Mouse (Mus musculus): ENCODE results near the gene Clcc1.

Clcc1 gene

GRCm38 (mm10) chr3:108702789-108703188 is 49.1 kb downstream of the Clcc1 start:
- DNase-seq, result no peak

- no peak for DNase-seq
Measured at GRCm38 (mm10) chr3:108711296-108711695, 57.6 kb downstream of the Clcc1 start.

GRCm38 (mm10) chr3:108713065-108713675 is 59.5 kb downstream of the Clcc1 start:
- DNase-seq, result no peak

GRCm38 (mm10) chr3:108714837-108715236 is 61.1 kb downstream of the Clcc1 start:
- peak; percentile 46 for DNase-seq

- peak; percentile 40 for DNase-seq
Measured at GRCm38 (mm10) chr3:108717896-108718502, 64.3 kb downstream of the Clcc1 start.

GRCm38 (mm10) chr3:108719357-108719756 is 65.6 kb downstream of the Clcc1 start:
- no peak for DNase-seq

GRCm38 (mm10) chr3:108719761-108720160 is 66.0 kb downstream of the Clcc1 start:
- DNase-seq, result no peak

- DNase-seq, result peak; percentile 62
Measured at GRCm38 (mm10) chr3:108721076-108721991, 67.6 kb downstream of the Clcc1 start.

GRCm38 (mm10) chr3:108722036-108722872 is 68.5 kb downstream of the Clcc1 start, which contains the start of gene Gpsm2:
Gpsm2 (minus strand) TSS chr3:108722309.
- DNase-seq, result peak; percentile 100

- no peak for DNase-seq
Measured at GRCm38 (mm10) chr3:108726413-108726812, 72.7 kb downstream of the Clcc1 start.

GRCm38 (mm10) chr3:108727344-108727743 is 73.6 kb downstream of the Clcc1 start:
- DNase-seq, result no peak

- DNase-seq, result no peak
Measured at GRCm38 (mm10) chr3:108727776-108728175, 74.1 kb downstream of the Clcc1 start.

Data from liver (tissue).